Mouse (Mus musculus): ENCODE measurements around the gene Hap1. TPM values are rescaled to one million over a fixed set of nuclear protein-coding genes. Genes with fewer than 3 reads are reported as not detected.
A peak's percentile ranks its signal among the peaks of the same experiment; 100 is the strongest.
"Not testable (repeated sequence)": the region's sequence is repeated elsewhere in the genome, so short reads cannot be mapped to it uniquely, and the experiment has no call there.

Hap1 gene
- total RNA-seq, 2 experiments from 2014 or later, result not detected

GRCm38 (mm10) chr11:100360175-100360574 is 4.2 kb upstream of the Hap1 start:
- no peak for ATAC-seq (ENCODE audit: poor library complexity, severe bottlenecking)

GRCm38 (mm10) chr11:100357408-100357807 is 1.5 kb upstream of the Hap1 start:
- ATAC-seq (ENCODE audit: poor library complexity, severe bottlenecking), result no peak

- no peak for ATAC-seq (ENCODE audit: poor library complexity, severe bottlenecking)
Measured at GRCm38 (mm10) chr11:100356819-100357211, 887 bp upstream of the Hap1 start.

- peak; percentile 67 for ATAC-seq (ENCODE audit: poor library complexity, severe bottlenecking)
Measured at GRCm38 (mm10) chr11:100355151-100355951, 577 bp downstream of the Hap1 start.

- ATAC-seq (ENCODE audit: poor library complexity, severe bottlenecking), result no peak
Measured at GRCm38 (mm10) chr11:100352076-100352857, 3.7 kb downstream of the Hap1 start.

- ATAC-seq (ENCODE audit: poor library complexity, severe bottlenecking), result peak; percentile 49; the same call in 1 of the 2 replicates
Measured at GRCm38 (mm10) chr11:100344269-100344668, 11.7 kb downstream of the Hap1 start.

- ATAC-seq (ENCODE audit: poor library complexity, severe bottlenecking), result no peak
Measured at GRCm38 (mm10) chr11:100335731-100336130, 20.2 kb downstream of the Hap1 start.

GRCm38 (mm10) chr11:100333944-100334457 is 21.9 kb downstream of the Hap1 start, which contains the start of gene Gast:
Gast (plus strand) TSS chr11:100334407.
- no peak for ATAC-seq (ENCODE audit: poor library complexity, severe bottlenecking)

GRCm38 (mm10) chr11:100332766-100333515 is 23.0 kb downstream of the Hap1 start:
- ATAC-seq (ENCODE audit: poor library complexity, severe bottlenecking), result no peak

- ATAC-seq (ENCODE audit: poor library complexity, severe bottlenecking), result not testable (repeated sequence)
Measured at GRCm38 (mm10) chr11:100330816-100331375, 25.0 kb downstream of the Hap1 start.

GRCm38 (mm10) chr11:100330235-100330634 is 25.7 kb downstream of the Hap1 start:
- no peak for ATAC-seq (ENCODE audit: poor library complexity, severe bottlenecking)

- no peak for ATAC-seq (ENCODE audit: poor library complexity, severe bottlenecking)
Measured at GRCm38 (mm10) chr11:100327761-100328160, 28.2 kb downstream of the Hap1 start.

- ATAC-seq (ENCODE audit: poor library complexity, severe bottlenecking), result no peak
Measured at GRCm38 (mm10) chr11:100327316-100327715, 28.6 kb downstream of the Hap1 start.

- ATAC-seq (ENCODE audit: poor library complexity, severe bottlenecking), result no peak
Measured at GRCm38 (mm10) chr11:100325062-100325629, 30.8 kb downstream of the Hap1 start.

- ATAC-seq (ENCODE audit: poor library complexity, severe bottlenecking), result no peak
Measured at GRCm38 (mm10) chr11:100323578-100323977, 32.4 kb downstream of the Hap1 start.

GRCm38 (mm10) chr11:100322591-100323258 is 33.2 kb downstream of the Hap1 start:
- ATAC-seq (ENCODE audit: poor library complexity, severe bottlenecking), result no peak

GRCm38 (mm10) chr11:100321479-100322305 is 34.2 kb downstream of the Hap1 start:
- not testable (repeated sequence) for ATAC-seq (ENCODE audit: poor library complexity, severe bottlenecking)

- not testable (repeated sequence) for ATAC-seq (ENCODE audit: poor library complexity, severe bottlenecking)
Measured at GRCm38 (mm10) chr11:100320701-100321410, 35.1 kb downstream of the Hap1 start.
